Mouse (Mus musculus): ENCODE results near the gene Tysnd1.

Gene Tysnd1

DNA sequence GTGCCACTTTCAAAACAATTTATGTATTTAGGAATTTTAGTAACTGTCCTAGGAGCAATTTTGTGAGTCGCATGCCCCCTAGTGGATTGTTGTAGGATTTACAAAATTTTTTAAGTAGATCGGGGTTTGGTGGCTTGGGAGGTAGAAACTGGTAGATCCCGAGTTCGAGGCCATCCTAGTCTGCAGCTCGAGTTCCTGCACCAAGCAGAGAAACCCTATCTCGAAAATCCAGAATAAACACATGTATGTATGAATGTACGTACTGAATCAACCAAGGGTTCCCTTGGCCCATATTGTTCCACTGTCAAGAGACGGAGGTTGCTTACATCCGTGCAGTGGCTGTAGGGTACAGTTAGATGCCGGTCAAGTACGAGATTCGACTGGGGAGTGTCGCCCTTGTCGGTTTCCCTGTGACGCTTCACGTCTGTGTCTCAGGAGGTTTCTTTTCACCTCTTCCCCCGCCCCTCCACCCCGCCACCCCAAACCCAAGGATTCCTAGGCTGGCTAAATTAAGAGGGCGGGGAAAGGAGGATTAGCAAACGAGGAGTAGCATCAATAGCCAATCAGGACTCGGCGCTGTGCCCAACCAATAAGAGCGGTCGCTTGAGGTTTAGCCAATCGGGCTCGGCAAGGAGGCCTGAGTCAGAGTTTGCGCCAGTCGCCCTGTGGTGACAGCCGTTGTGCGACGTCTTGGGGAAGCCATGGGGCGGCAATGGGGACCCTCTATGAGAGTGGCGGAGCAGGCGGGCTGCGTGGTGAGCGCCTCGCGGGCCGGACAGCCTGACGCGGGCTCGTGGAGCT lies at the start of gene Tysnd1:
Gene Tysnd1 (plus strand): TSS at position 645 of the 801 bp plus-strand sequence.
- DNase-seq = peak; percentile 99

DNA sequence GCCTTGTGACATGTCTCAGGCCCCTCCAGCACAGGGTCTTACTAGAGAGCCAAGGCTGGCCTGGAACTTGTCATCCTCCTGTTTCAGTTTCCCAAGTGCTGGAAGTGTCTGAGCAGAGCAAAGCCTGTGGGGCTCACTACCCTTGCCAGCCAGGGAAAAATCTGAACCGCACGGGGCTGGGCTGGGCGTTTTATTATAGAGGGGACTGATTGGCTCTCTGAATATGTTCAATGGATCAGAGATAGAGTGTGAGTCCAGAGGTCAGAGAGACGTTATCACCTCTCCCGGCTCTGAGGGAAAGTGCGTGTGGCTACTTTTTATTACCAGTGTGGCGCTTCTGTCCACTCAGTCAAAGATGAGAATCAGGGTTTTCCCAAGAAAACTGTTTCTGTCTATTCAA lies 48.8 kb upstream of the Tysnd1 start:
- DNase-seq = no peak

DNA sequence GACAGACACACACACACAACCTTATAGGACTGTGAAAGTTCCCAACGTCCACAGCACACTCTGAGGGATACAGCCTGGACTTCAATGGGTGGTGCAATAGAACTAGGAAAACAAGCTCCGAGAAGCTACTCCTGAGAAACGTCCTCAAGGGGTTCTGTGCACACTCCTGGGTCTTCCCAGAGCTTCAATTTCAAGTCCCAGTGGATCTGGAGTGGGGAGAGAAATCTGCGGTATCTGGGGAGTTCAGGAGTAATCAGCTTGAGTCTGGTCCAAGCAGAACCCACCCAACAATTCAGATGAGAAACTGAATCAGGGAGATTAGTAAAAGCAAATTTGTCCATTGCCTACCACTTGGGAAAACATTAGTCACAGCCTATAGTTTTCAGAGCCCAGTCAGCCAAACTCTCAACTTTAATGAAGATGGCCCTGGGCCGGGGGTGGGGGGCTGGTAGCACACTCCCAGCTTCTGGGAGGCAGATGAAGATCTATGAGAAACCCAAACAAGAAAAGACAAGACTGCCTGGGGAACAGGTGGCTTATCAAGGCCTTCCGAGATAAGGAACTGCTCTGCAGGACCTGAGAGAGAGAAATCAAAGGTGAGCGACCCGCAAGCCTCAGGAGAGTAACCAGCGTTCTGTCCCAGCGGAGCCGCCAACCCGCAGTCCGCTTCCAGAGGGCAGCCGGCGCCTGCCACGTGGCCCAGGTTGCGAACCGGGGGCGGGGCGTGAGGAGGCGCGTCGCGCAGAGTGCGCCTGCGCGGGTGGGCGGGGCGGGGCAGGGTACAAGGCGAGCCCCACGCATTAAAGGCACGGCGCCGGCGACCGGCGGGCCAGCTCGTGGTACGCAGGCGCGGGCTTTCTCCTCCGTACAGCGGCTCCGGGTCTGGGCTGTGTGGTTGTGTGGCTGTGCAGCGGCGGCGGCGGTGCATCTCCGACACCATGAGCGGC lies 47.3 kb upstream of the Tysnd1 start, which contains the start of gene Ppa1:
Gene Ppa1 (plus strand): TSS at position 763 of the 947 bp plus-strand sequence.
- peak; percentile 94 for DNase-seq

- DNase-seq = no peak
Observed at GRCm38 (mm10) chr10:61648737-61649645, 46.3 kb upstream of the Tysnd1 start.

GRCm38 (mm10) chr10:61654105-61654504 lies 41.2 kb upstream of the Tysnd1 start:
- no peak for DNase-seq

DNA sequence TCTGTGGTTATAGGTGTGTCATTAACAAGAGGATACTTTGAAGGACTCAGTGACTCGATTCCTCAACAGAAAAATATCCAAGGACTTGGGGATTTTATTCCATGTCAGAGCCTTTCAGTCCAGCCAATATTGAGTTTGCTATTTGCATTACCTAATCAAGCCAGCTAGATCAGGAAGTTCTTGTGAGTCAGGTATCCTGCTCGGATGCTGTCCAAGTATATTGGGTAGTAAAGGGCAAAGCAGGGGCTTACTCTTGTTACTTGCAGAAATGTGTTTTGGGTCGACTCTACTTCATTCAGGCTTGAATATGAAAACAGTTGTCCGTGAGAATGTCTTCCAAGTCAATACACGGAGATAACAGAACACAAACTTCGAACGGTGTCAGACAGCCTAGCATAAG lies 40.6 kb upstream of the Tysnd1 start:
- no peak for DNase-seq

DNA sequence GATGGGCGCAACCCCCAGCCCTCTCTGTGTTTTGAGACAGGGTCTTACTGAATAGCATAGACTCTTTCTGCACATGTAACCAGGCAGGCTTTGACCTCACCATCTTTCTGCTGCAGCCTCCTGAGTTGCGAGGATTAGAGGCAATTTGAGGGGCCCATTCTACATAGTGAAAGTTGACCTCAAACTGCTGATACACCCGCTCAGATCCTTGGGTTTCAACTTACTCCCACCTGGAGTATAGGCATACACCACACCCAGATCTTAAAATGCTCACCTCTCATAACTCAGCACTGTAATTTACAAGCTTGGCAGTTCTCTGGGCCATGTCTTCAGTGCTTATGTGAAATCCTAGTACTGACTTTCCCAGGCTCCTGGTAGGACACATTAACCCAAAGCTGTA lies 40.1 kb upstream of the Tysnd1 start:
- no peak for DNase-seq

GRCm38 (mm10) chr10:61656928-61657882 lies 38.1 kb upstream of the Tysnd1 start:
- no peak for DNase-seq

GRCm38 (mm10) chr10:61657985-61658384 lies 37.3 kb upstream of the Tysnd1 start:
- peak; percentile 48 for DNase-seq

DNA sequence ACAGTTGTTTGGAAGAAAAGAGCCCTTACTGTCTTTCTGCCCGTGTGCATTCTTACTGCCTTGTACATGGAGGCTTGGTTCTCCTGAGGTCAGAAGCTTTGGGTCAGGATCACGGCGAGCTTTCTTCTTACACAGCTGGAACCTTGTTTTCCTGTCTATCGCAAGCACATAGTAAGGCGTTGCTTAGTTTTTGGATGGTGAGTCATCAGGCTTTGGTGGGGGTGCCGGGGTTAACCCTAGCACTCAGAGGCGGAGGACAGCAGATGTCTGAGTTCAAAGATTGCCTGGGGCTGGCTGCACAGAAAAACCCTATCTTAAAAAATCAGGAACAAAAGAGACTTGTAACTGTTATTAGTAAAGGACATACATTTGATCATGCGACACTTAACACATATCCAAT lies 33.4 kb upstream of the Tysnd1 start:
- no peak for DNase-seq

GRCm38 (mm10) chr10:61662391-61662988 lies 32.8 kb upstream of the Tysnd1 start:
- peak; percentile 42 for DNase-seq

DNA sequence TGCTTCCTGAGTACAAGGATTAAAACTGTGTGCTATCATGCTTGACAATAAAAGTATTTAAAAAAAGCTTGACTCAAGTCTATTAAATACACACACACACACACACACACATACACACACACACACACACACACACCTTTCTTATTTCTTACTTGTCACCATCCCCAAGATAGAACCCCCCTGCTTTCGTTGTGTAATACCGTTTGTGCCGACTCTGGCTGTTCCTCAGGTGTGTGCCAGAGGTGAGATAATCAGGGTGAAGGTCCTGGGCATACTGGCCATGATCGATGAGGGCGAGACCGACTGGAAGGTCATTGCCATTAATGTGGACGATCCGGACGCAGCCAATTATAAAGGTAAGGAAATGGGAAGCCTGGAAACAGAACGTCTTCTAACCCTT lies 30.2 kb upstream of the Tysnd1 start:
- DNase-seq = no peak

DNA sequence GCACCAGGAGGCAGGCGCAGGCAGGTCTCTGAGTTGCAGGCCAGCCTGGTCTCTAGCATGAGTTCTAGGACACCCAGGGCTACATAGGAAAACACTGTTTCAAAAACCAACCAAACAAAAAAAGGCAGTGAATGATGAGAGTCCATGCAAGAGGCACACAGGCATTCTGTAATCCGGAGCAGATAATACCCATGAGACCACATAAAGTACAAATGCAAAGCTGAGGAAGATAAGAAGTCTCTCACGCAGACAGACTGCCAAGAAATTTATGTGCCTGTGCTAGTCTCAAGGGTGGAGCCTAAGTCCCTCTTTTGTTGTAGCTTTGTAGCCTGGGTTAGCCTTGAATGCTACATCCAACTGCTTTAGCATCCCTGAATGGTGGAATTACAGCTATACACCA lies 29.7 kb upstream of the Tysnd1 start:
- no peak for DNase-seq

GRCm38 (mm10) chr10:61669289-61669688 lies 26.0 kb upstream of the Tysnd1 start:
- no peak for DNase-seq

DNA sequence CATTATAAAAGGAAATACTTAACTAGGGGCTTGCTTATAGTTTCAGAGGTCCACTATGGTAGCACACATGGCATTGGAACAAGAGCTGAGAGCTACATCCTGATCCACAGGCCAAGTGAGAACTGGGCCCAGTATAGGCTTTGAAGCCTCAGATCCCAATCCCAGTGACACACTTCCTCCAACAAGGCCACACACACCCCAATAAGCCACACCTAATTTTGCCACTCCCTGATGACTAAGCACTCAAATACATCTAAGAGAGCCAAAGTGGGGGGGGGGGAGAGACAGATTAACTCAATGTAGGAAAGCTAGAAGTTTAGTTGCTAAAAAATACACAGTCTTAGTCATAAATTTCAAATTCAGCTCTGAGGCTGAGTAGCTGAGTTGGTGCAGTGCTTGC lies 25.4 kb upstream of the Tysnd1 start:
- no peak for DNase-seq

DNA sequence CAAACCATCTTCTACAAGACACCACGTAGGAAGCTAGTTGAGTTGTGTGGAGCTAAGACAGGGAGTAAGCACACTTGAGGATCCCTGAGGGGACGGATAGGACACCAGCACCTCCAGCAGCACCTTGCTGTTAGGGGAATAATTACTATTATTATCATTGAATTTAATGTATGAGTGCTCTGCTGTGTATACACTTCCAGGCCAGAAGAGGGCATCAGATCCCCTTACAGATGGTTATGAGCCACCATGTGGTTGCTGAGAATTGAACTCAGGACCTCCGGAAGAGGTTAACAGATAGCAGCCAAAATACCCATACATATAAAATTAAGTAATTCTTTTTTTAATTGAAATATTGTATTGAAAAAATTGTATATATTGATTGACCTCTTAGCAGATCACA lies 24.6 kb upstream of the Tysnd1 start:
- no peak for DNase-seq

- DNase-seq = no peak
Observed at GRCm38 (mm10) chr10:61675935-61676334, 19.4 kb upstream of the Tysnd1 start.

GRCm38 (mm10) chr10:61679545-61679944 lies 15.8 kb upstream of the Tysnd1 start:
- no peak for DNase-seq

GRCm38 (mm10) chr10:61680015-61680913 lies 15.1 kb upstream of the Tysnd1 start, which contains the start of gene Sar1a:
Sar1a (plus strand) TSS chr10:61680299.
- DNase-seq = peak; percentile 100

- no peak for DNase-seq
Observed at GRCm38 (mm10) chr10:61689405-61689804, 5.9 kb upstream of the Tysnd1 start.
